Mouse (Mus musculus) splenic B cell, adult 2 months (primary cell): ENCODE results near the gene Pdgfd.
"Not testable (repeated sequence)": the region's sequence is repeated elsewhere in the genome, so short reads cannot be mapped to it uniquely, and the experiment has no call there.

Experiments
- DNase-seq: peaks from one replicate; pipeline ENCODE4 v3.0.0-alpha.2; 2011; ENCODE audit warnings: low read depth, low spot score
- H3K27me3 ChIP-seq: 2 replicates; pipeline ENCODE4 v1.6.1; 2012; ENCODE audit warnings: mild to moderate bottlenecking, low read length, moderate library complexity, mixed read lengths; ENCODE audit not compliant: control insufficient read depth, poor library complexity, insufficient read depth, severe bottlenecking
- H3K36me3 ChIP-seq: 2 replicates; pipeline ENCODE4 v1.6.1; 2012; ENCODE audit warnings: mild to moderate bottlenecking, low read length, moderate library complexity, mixed read lengths; ENCODE audit not compliant: control insufficient read depth, poor library complexity, insufficient read depth, severe bottlenecking

The Pdgfd gene

DNA sequence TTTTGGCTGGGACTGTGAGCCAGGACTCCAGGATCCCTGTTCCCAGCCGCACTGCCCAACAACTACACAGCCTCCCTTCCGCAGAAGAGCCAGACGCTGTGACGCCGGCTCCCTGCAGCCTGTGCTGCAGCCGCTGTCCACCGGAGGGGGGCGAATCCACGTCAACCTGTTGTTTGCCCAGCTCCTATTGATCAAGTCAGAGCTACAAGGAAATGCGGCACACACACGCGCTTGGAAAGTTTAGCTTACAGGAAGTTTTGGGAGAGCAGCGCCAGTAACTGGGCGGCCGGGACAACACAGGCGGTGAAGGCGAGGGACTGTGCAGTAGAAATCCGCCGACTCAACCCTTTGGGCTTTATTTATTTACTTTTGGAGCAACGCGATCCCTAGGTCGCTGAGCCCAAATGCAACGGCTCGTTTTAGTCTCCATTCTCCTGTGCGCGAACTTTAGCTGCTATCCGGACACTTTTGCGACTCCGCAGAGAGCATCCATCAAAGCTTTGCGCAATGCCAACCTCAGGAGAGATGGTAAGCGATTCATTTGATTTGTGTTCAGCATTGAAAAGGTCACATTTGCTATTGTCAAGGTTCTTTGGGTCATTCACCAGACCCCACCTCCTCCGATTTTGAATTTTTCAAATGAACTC is at the start of gene Pdgfd:
Gene Pdgfd (plus strand): TSS at position 194 of the 647 bp plus-strand sequence.
- DNase-seq = no peak
- Histone ChIP-seq H3K36me3 (no peaks in the 10 kb centered on the region), H3K27me3 (no peaks in the 10 kb centered on the region)

DNA sequence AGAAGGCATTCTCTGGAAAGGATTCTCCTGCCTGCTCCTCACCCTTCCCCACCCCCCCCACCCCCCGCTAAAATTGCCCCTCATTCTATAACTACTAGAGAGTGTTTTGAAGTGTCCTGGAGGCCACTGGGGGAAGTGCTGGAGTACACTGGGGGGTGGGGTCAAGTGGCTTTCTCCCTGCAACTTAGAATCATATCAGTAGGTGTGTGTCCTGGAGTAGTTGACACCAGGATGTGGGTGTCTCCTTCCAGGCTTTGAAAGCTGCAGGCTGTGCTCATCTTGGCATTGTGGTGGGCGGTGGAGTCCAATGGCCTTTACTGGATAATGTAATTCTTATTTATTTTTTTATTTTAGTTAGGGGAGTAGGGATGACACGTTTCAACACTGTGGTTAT is 651 bp downstream of the Pdgfd start:
- H3K27me3 ChIP-seq = no peaks in the 10 kb centered on the region
- H3K36me3 ChIP-seq = no peaks in the 10 kb centered on the region
- DNase-seq = no peak

DNA sequence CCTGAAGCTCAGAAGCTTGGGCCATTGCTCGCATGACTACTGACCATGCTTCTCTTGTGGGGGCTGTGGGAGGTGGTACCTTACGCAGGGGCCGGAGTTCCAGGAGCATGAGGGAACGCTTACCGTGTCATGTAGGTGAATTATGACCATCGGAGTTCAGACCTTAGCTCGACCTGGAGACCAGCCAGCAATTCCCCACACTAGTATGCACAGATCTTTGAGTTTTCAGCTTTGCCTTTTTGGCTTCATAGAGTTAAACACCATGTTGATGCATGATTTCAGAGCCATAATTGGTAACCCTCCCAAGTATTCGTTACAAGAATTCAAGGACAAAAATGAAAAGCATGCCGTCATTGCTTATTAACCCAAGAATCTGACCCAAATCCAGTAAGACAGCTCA is 2.6 kb downstream of the Pdgfd start:
- H3K27me3 ChIP-seq = no peaks in the 10 kb centered on the region
- no peaks in the 10 kb centered on the region for H3K36me3 ChIP-seq
- no peak for DNase-seq

GRCm38 (mm10) chr9:6173276-6173675 is 4.9 kb downstream of the Pdgfd start:
- Histone ChIP-seq H3K27me3 (no peaks in the 10 kb centered on the region), H3K36me3 (no peaks in the 10 kb centered on the region)
- no peak for DNase-seq

GRCm38 (mm10) chr9:6175731-6176130 is 7.3 kb downstream of the Pdgfd start:
- no peak for DNase-seq
- no peaks in the 10 kb centered on the region for H3K27me3 ChIP-seq
- no peaks in the 10 kb centered on the region for H3K36me3 ChIP-seq

DNA sequence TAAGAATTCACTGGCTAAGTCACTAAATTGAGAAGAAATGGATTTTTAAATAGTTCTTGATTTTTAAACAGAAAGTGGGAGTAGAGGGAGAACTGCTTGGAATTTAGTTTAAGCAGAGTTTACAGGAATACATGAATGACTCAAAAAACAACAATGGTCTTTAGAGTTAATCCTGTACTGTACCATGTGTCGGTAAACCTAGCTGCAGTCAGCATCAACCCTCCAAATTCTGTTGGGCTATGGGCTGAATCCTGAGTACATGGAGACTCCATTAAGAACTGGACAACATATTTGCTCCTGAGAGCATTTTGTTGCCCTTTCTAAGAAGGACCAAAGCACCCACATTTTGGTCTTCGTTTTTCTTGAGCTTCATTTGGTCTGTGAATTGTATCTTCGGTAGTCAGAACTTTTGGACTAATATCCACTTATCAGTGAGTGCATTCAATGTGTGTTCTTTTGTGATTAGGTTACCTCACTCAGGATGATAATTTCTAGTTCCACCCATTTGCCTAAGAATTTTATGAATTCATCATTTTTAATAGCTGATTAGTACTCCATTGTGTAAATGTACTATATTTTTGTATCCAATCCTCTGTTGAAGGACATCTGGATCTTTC is 14.0 kb downstream of the Pdgfd start:
- H3K27me3 ChIP-seq = no peaks in the 10 kb centered on the region
- no peak for DNase-seq
- no peaks in the 10 kb centered on the region for H3K36me3 ChIP-seq

DNA sequence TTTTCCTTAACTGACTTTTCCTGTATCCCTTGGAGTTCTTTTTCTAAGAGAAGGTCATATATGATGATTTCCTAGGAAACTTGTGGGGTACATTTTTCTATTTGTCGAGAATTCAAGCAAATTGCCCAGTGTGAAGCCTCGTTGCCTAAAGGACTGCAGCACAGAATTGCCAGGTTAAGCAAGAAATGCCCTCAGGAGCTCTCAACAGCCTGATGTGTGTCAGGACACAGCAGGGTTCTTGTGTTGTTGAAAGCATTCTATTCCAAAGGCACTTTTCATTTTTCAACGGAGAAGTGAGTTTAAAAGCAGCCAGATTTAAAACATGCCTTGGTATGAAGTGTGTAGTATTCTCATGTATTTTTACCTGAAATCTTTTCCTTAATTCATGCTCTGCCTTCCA is 19.6 kb downstream of the Pdgfd start:
- Histone ChIP-seq H3K36me3 (no peaks in the 10 kb centered on the region), H3K27me3 (no peaks in the 10 kb centered on the region)
- no peak for DNase-seq

DNA sequence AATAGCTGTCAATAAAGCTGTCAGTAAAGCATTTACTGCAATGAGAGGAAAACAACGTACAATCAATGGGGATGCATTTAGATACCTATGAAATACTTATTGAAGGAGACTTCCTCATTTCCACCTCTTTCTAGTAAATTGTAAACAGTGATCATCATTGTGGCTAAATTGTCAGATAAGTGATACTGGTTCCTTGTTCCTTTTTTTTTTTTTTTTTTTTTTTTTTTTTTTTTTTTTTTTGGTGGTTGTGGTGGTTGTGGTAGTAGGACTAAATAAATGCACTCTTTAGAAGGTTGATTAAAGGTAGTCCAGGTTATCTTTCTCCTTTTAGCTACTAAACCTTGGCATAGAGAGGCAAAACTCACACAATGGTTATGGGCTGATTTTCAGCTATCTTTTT is 25.0 kb downstream of the Pdgfd start:
- H3K27me3 ChIP-seq = no peaks in the 10 kb centered on the region
- no peaks in the 10 kb centered on the region for H3K36me3 ChIP-seq

DNA sequence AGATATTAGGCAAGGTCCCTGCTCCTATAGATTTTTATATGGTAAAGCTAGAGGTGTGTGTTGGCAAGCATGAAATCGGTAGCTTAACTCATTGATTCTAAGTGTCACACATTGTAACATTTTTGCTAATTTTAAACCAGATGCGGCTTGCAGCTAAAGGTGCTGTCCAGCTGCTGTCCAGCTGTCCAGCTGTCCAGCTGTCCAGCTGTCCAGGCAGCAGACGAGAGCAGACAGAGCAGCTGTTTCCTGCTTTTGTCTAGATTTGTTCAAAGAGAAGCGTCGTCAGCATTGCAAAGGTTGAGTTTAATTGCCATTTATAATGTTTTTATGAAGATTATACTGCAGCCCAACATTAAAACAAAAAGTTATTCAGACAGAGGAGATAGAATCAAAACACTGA is 44.5 kb downstream of the Pdgfd start:
- H3K36me3 ChIP-seq = no peaks in the 10 kb centered on the region
- H3K27me3 ChIP-seq = no peaks in the 10 kb centered on the region
- DNase-seq = no peak

More for the DNA sequence above, 25.0 kb downstream of the Pdgfd start:
- no peak for DNase-seq

DNA sequence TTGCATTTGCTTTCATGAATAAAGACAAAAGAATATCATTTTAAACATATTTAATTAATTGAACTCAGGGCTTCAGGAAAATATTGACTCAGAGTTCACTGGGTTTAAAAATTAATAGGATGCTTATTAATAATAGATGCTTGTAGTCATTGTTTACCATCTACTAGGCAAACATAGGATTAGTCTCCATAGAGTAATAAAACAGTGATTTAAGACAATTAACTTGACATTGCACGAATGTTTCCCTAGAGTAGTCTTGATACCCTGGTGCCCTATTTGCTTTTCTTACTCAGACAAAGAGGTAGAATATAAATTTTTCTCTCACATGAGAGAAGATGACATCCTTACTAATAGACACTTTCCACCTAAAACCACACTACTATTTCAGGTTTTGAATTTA is 49.1 kb downstream of the Pdgfd start:
- no peaks in the 10 kb centered on the region for H3K36me3 ChIP-seq
- no peaks in the 10 kb centered on the region for H3K27me3 ChIP-seq
- DNase-seq = no peak

GRCm38 (mm10) chr9:6235982-6236381 is 67.6 kb downstream of the Pdgfd start:
- H3K36me3 ChIP-seq, DNase-seq: not testable (repeated sequence)

GRCm38 (mm10) chr9:6250320-6250719 is 81.9 kb downstream of the Pdgfd start:
- no peak for DNase-seq
- no peaks in the 10 kb centered on the region for H3K36me3 ChIP-seq

More at GRCm38 (mm10) chr9:6235982-6236381, 67.6 kb downstream of the Pdgfd start:
- not testable (repeated sequence) for H3K27me3 ChIP-seq

DNA sequence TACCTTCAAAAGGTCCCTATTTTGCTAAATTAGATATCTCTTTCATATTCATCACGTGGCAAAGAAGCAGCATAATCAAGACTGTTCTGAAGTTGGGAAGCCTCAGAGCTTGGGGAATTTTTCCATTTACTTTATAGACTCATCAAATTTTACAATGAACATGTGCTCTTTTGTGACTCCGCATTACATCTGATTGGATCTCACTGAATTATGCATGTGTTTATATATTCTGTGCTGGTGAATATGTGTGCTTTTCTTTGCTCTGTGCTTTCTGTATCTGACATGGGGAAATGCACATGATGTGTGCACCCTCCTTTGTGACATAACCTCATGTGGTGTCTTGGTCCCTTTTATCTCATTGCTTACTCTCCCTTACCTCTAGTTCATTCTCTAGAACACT is 83.6 kb downstream of the Pdgfd start:
- H3K27me3 ChIP-seq = no peaks in the 10 kb centered on the region
- no peaks in the 10 kb centered on the region for H3K36me3 ChIP-seq
- DNase-seq = no peak

More at GRCm38 (mm10) chr9:6250320-6250719, 81.9 kb downstream of the Pdgfd start:
- H3K27me3 ChIP-seq = no peaks in the 10 kb centered on the region

DNA sequence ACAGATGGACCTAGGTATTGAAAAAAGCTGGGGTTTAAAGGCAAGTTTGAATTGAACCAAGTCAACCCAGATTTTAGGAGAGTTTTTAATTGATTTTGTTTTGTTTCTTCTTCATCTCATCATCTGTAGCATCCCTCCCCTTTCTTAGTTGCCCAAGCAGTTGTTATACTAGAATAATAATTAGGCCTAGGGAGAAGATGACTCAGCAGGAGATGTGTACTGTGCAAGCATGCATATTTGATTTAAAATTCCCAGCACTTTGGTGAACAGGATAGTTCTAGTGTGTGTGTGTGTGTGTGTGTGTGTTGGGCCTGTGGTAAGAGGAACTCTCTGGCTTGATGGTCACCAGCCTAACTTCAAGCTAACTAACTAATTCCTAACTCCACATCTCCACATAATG is 88.7 kb downstream of the Pdgfd start:
- Histone ChIP-seq H3K36me3 (no peaks in the 10 kb centered on the region), H3K27me3 (no peaks in the 10 kb centered on the region)
- no peak for DNase-seq

DNA sequence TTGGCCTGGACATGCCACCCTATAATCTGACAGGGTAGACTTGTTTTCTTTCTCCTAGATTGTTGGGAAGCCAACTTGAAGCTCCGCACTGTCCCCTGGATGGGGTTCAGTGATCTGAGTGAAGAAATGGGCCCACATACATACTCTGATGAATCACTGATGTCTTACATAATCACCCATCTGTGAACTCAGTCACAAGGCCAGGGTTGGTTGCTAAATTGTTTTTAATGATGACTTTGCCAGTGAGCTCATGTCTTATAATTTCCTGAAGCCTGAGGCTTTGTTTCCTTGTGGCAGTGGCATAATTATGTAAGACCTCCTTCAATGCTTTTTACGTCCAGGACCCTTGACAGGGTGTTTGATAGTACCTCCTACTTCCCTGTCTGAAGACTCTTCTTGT is 96.4 kb downstream of the Pdgfd start:
- Histone ChIP-seq H3K36me3 (no peaks in the 10 kb centered on the region), H3K27me3 (no peaks in the 10 kb centered on the region)
- DNase-seq = no peak
